Mouse (Mus musculus) embryonic facial prominence, embryonic 10.5 days (tissue): ENCODE results near the gene Rabgap1l. TPM values are rescaled to one million over a fixed set of nuclear protein-coding genes. Genes with fewer than 3 reads are reported as not detected.

ENCODE experiments used
- DNase-seq: peaks from one replicate; pipeline ENCODE4 v3.0.0-alpha.2; 2017; ENCODE audit warnings: low spot score
- H3K27ac ChIP-seq: fragments of 300-500 bp; sonication (generic); replicated peaks from 2 replicates; pipeline ENCODE4 v1.5.1; 2016; ENCODE audit warnings: mild to moderate bottlenecking
- H3K27me3 ChIP-seq: fragments of 300-500 bp; sonication (generic); replicated peaks from 2 replicates; pipeline ENCODE4 v1.6.1; 2016; ENCODE audit warnings: low read depth, mild to moderate bottlenecking; ENCODE audit not compliant: poor library complexity, severe bottlenecking
- H3K36me3 ChIP-seq: fragments of 300-500 bp; sonication (generic); replicated peaks from 2 replicates; pipeline ENCODE4 v1.6.1; 2016; ENCODE audit warnings: mild to moderate bottlenecking, moderate library complexity
- H3K4me1 ChIP-seq: fragments of 300-500 bp; sonication (generic); 2 replicates; pipeline ENCODE4 v1.6.1; 2016
- H3K4me3 ChIP-seq: fragments of 300-500 bp; sonication (generic); 2 replicates; pipeline ENCODE4 v1.5.1; 2016; ENCODE audit warnings: mild to moderate bottlenecking, moderate library complexity
- H3K9me3 ChIP-seq: fragments of 300-500 bp; sonication (generic); 2 replicates; pipeline ENCODE4 v1.6.1; 2016; ENCODE audit warnings: mild to moderate bottlenecking
- WGBS: fragments of 180-500 bp; shearing (Covaris S2); methylation state at CpG from one replicate; pipeline ENCODE4 v1.1.7; 2016; 5-methylcytosine and 5-hydroxymethylcytosine counted together
- polyA plus RNA-seq: library from polyadenylated mRNA; unstranded; fragments of >200 nt; fragmentation: Nextera tagmentation; extraction: Ambion mirVana; gene quantifications from 2 replicates; pipeline ENCODE4 v1.2.1, GENCODE M21; 2016

Rabgap1l gene
- polyA plus RNA-seq, 1 experiment from 2014 or later = 11.2 TPM

DNA sequence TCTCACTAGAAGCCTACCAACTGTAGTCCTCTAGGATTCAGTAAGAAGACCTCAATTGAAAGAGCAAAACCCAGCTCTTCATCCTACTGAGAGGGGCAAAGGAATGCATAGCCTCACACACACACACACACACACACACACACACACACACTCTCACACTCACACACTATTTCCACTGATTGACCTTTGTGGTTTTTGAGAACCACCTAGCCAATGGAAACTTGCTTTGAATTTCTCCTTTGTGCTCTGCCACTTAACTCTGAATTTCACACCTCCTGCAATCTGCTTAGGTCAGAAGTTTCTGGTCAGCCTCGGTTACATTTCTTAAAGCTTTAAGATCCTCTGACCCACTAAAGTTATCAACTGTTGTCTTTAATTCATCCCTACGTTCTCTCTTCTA is 12.3 kb upstream of the Rabgap1l start:
- WGBS = 78% methylated on average over 2 of the region's 2 CpGs
- H3K36me3 ChIP-seq = no peaks in the 10 kb centered on the region

DNA sequence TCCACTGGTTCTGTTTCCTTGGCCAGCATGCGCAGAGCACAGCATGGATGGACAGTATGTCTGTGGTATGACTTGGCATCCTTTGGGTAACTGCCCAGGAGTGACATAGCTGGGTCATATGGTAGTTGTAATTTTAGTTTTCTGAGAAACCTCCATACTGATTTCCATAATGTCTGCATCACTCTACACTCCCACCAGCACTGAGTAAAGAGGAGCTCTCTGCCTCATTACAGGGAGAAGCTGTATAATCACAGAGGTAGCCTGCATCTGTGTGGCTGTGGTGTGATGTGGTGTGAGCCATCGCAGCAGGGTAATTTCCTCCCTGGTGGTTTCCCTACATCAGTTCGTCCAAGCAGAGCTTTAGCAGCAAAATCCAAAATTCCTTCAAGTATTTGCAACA is 7.0 kb upstream of the Rabgap1l start:
- H3K4me1 ChIP-seq = no peaks in the 10 kb centered on the region
- no peaks in the 10 kb centered on the region; the same call in 1 of the 2 replicates for H3K27me3 ChIP-seq
- no peak overlapping the region for H3K27ac ChIP-seq
- DNase-seq = no peak
- no peaks in the 10 kb centered on the region for H3K36me3 ChIP-seq
- no peaks in the 10 kb centered on the region for H3K9me3 ChIP-seq
- no peak overlapping the region for H3K4me3 ChIP-seq
- 85% methylated on average over 3 of the region's 3 CpGs for WGBS

More for the DNA sequence above, 12.3 kb upstream of the Rabgap1l start:
- DNase-seq = no peak
- Histone ChIP-seq H3K27me3 (no peaks in the 10 kb centered on the region), H3K9me3 (no peaks in the 10 kb centered on the region), H3K27ac (no peak overlapping the region), H3K4me3 (no peak overlapping the region), H3K4me1 (no peaks in the 10 kb centered on the region)

DNA sequence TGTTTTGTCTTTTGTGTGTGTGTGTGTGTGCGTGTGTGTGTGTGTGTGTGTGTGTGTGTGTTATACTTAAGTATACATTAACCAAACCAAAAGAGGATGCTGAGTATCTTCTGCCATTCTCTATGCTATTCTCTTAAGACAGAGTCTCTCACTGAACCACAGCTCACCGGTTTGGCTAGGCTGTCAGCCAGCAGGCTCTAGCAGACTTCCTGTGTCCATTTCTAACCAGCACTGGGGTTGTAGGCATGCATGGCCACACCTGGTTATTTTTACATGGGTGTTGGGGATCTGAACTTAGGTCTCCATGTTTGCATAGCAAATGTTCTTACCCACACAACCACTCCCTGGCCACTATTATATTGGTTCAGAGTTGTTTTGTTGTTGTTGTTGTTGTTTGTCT is 2.0 kb upstream of the Rabgap1l start:
- Histone ChIP-seq H3K4me1 (peaks cover 10% of the 10 kb centered on the region), H3K4me3 (no peak overlapping the region), H3K27ac (no peak overlapping the region), H3K36me3 (no peaks in the 10 kb centered on the region), H3K9me3 (no peaks in the 10 kb centered on the region), H3K27me3 (no peaks in the 10 kb centered on the region; the same call in 1 of the 2 replicates)
- WGBS = 79% methylated on average over 2 of the region's 2 CpGs
- no peak for DNase-seq

- Histone ChIP-seq H3K4me3 (no peak overlapping the region), H3K36me3 (no peaks in the 10 kb centered on the region), H3K4me1 (peaks cover 10% of the 10 kb centered on the region), H3K27me3 (no peaks in the 10 kb centered on the region; the same call in 1 of the 2 replicates), H3K27ac (no peak overlapping the region), H3K9me3 (no peaks in the 10 kb centered on the region)
- DNase-seq = no peak
- WGBS = 81% methylated on average over 13 of the region's 13 CpGs
These were observed 1.1 kb upstream of the Rabgap1l start for GRCm38 (mm10) chr1:160793791-160794757.

DNA sequence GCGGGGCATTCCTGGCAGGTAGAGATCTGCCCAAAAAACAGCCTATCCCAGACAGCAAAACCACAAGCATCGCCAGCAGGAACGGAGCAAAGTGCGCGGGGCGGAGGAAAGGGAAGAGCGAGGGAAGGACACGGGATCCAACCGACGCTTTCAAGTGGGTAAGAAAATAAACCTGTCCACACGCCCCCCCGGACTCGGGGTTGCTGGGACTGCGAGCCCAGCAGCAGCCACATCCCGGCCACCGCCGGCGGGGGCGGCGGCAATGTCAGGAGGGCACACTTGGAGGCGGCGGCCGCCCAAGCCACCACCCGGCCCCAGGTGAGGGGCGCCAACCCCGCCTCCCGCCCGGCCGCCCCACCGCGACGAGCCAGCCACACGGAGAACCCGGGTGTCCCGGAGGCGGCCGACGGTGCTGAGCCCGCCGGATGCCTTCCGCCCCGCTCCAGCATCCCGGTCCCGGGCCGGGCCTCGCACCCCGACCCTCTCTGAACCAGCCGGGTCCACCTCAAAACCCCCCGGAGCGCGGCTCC is 790 bp downstream of the Rabgap1l start:
- under 1% methylated on average over 51 of the region's 51 CpGs for WGBS
- Histone ChIP-seq H3K4me1 (peaks cover 10% of the 10 kb centered on the region), H3K27ac (peak overlapping the region; percentile 88), H3K27me3 (no peaks in the 10 kb centered on the region; the same call in 1 of the 2 replicates), H3K36me3 (no peaks in the 10 kb centered on the region), H3K4me3 (peak overlapping the region; percentile 82), H3K9me3 (no peaks in the 10 kb centered on the region)
- peak; percentile 67 for DNase-seq

DNA sequence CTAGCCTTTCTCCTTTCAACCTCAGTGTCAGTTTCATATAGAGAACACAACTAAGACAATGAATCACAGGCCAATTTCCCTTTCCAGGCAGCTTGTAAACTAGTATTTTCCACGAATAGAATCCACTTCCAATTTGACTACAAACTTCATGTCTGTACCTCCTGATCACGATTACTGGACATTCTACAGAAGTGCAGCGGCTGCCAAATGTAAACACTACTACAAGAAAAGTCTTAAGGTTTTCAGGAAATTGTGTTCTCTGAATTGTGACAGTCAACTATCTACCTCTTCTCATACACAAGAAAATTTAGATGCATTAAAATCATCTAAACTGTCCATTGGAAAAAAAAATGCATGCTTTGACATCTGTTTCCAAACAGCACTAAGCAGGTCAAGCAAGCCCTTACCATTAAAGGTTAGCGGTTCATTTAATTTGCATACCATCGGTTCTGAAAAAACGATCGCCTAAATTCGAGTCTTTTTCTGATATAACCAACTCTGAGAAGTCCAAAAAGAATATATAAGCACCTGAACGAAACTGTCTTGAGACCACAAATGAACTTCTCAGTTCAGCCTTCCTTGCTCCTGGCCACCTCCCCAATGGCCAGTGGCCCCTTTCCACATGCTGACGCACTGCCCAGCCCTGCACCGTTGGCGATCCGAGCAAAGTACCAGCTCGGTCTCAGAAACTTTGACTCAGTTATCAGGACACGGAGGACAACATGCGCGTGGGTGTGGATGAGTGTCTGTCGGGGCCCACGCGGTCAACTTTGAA is 1.4 kb downstream of the Rabgap1l start:
- no peaks in the 10 kb centered on the region; the same call in 1 of the 2 replicates for H3K27me3 ChIP-seq
- H3K36me3 ChIP-seq = no peaks in the 10 kb centered on the region
- no peak for DNase-seq
- H3K4me3 ChIP-seq = peak overlapping the region; percentile 82
- H3K4me1 ChIP-seq = peaks cover 10% of the 10 kb centered on the region
- H3K9me3 ChIP-seq = no peaks in the 10 kb centered on the region
- WGBS = 10% methylated on average over 20 of the region's 20 CpGs
- peak overlapping the region; percentile 88 for H3K27ac ChIP-seq

- no peak overlapping the region for H3K4me3 ChIP-seq
- DNase-seq = no peak
- no peaks in the 10 kb centered on the region for H3K36me3 ChIP-seq
- peaks cover 10% of the 10 kb centered on the region for H3K4me1 ChIP-seq
- no peaks in the 10 kb centered on the region; the same call in 1 of the 2 replicates for H3K27me3 ChIP-seq
- no peak overlapping the region for H3K27ac ChIP-seq
- H3K9me3 ChIP-seq = no peaks in the 10 kb centered on the region
These were observed 2.4 kb downstream of the Rabgap1l start for GRCm38 (mm10) chr1:160790630-160791029.

- no peaks in the 10 kb centered on the region for H3K9me3 ChIP-seq
- no peaks in the 10 kb centered on the region for H3K27me3 ChIP-seq
- peaks cover 10% of the 10 kb centered on the region for H3K4me1 ChIP-seq
- H3K27ac ChIP-seq = no peak overlapping the region
- no peaks in the 10 kb centered on the region for H3K36me3 ChIP-seq
- WGBS = 81% methylated on average over 3 of the region's 3 CpGs
- no peak overlapping the region for H3K4me3 ChIP-seq
- DNase-seq = no peak
These were observed 3.1 kb downstream of the Rabgap1l start for GRCm38 (mm10) chr1:160789876-160790275.

GRCm38 (mm10) chr1:160787926-160788325 is 5.1 kb downstream of the Rabgap1l start:
- H3K4me3 ChIP-seq = no peak overlapping the region
- peaks cover 10% of the 10 kb centered on the region for H3K4me1 ChIP-seq
- no peaks in the 10 kb centered on the region for H3K36me3 ChIP-seq
- no peak overlapping the region for H3K27ac ChIP-seq
- no peaks in the 10 kb centered on the region for H3K9me3 ChIP-seq
- WGBS = 85% methylated on average over 1 of the region's 1 CpGs
- H3K27me3 ChIP-seq = no peaks in the 10 kb centered on the region
- DNase-seq = no peak

- Histone ChIP-seq H3K9me3 (no peaks in the 10 kb centered on the region), H3K27ac (no peak overlapping the region), H3K36me3 (no peaks in the 10 kb centered on the region), H3K4me1 (peaks cover 10% of the 10 kb centered on the region), H3K4me3 (no peak overlapping the region), H3K27me3 (no peaks in the 10 kb centered on the region)
- WGBS = 91% methylated on average over 3 of the region's 3 CpGs
- no peak for DNase-seq
These were observed 5.8 kb downstream of the Rabgap1l start for GRCm38 (mm10) chr1:160787164-160787563.

- 81% methylated on average over 3 of the region's 3 CpGs for WGBS
- Histone ChIP-seq H3K4me1 (peaks cover 6% of the 10 kb centered on the region), H3K36me3 (no peaks in the 10 kb centered on the region), H3K27me3 (no peaks in the 10 kb centered on the region), H3K9me3 (no peaks in the 10 kb centered on the region), H3K27ac (no peak overlapping the region), H3K4me3 (no peak overlapping the region)
- no peak for DNase-seq
These were observed 6.4 kb downstream of the Rabgap1l start for GRCm38 (mm10) chr1:160786571-160786970.

DNA sequence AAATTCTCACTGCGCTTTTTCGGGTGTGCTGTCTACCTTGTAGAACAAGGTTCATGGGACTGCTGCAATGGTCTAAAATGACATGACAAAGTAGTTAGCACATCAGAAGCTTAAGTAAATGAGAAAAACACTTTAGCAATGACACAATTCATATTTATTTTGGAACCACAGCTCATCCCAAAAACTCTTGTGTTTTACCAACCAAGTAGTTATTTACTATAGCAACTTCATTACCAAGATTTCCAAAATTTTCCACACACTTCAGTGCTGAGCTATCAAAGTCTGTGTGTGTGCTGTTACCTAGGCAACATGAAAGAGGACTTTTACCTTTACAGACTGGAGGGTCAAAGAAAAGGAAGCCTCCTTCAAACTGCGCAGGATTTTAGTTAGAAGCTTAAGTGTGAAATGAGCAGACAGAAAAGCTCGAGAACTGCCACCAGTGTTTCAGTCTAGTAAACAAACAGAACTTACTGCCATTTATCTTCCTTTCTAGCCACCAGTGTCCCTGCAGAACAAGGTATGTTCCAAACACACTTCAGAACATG is 7.3 kb downstream of the Rabgap1l start:
- no peaks in the 10 kb centered on the region for H3K9me3 ChIP-seq
- H3K27ac ChIP-seq = no peak overlapping the region
- 82% methylated on average over 4 of the region's 4 CpGs for WGBS
- DNase-seq = no peak
- no peaks in the 10 kb centered on the region for H3K27me3 ChIP-seq
- no peaks in the 10 kb centered on the region for H3K36me3 ChIP-seq
- H3K4me3 ChIP-seq = no peak overlapping the region
- no peaks in the 10 kb centered on the region for H3K4me1 ChIP-seq
